Mouse (Mus musculus) myocyte (in vitro differentiated cells): ENCODE results near the gene Thap4.

Experiments used
- CEBPB ChIP-seq: IDR thresholded peaks from 2 replicates; pipeline ENCODE4 v1.6.1; 2011; ENCODE audit warnings: mild to moderate bottlenecking, moderate library complexity; ENCODE audit not compliant: poor library complexity, insufficient read depth, severe bottlenecking
- E2F4 ChIP-seq: IDR thresholded peaks from one replicate; pipeline ENCODE4 v1.6.1; 2011; ENCODE audit warnings: mild to moderate bottlenecking, control low read depth, moderate library complexity; ENCODE audit not compliant: insufficient read depth
- MAX ChIP-seq: IDR thresholded peaks from one replicate; pipeline ENCODE4 v1.6.1; 2011; ENCODE audit warnings: low read depth, mild to moderate bottlenecking, control low read depth
- MYOD1 ChIP-seq, 3 experiments: IDR thresholded peaks; one replicate each; pipeline ENCODE4 v1.6.1; 2011; ENCODE audit warnings: control low read depth in 2 of 3, low read depth in 2 of 3, mild to moderate bottlenecking in 2 of 3, moderate library complexity in 1 of 3; ENCODE audit not compliant: insufficient read length in 2 of 3, control insufficient read depth in 1 of 3
- MYOG ChIP-seq, 3 experiments: IDR thresholded peaks; one replicate each; pipeline ENCODE4 v1.6.1; 2011; ENCODE audit warnings: control low read depth in 2 of 3, low read depth in 2 of 3, mild to moderate bottlenecking in 2 of 3; ENCODE audit not compliant: insufficient read length in 2 of 3, control insufficient read depth in 1 of 3, insufficient read depth in 1 of 3
- POLR2A ChIP-seq: IDR thresholded peaks from one replicate; pipeline ENCODE4 v1.6.1; 2011; ENCODE audit warnings: low read depth, mild to moderate bottlenecking, control low read depth, moderate library complexity; ENCODE audit not compliant: insufficient read length
- REST ChIP-seq: IDR thresholded peaks from one replicate; pipeline ENCODE4 v1.6.1; 2011; ENCODE audit warnings: mild to moderate bottlenecking, control low read depth, moderate library complexity; ENCODE audit not compliant: insufficient read depth, insufficient read length
- SRF ChIP-seq: IDR thresholded peaks from one replicate; pipeline ENCODE4 v1.6.1; 2011; ENCODE audit warnings: low read depth; ENCODE audit not compliant: control insufficient read depth, insufficient read length
- TCF12 ChIP-seq: IDR thresholded peaks from one replicate; pipeline ENCODE4 v1.6.1; 2011; ENCODE audit warnings: mild to moderate bottlenecking, control low read depth; ENCODE audit not compliant: poor library complexity, insufficient read depth, severe bottlenecking
- USF1 ChIP-seq: IDR thresholded peaks from one replicate; pipeline ENCODE4 v1.6.1; 2011; ENCODE audit warnings: low read depth, mild to moderate bottlenecking, control low read depth, moderate library complexity

DNA sequence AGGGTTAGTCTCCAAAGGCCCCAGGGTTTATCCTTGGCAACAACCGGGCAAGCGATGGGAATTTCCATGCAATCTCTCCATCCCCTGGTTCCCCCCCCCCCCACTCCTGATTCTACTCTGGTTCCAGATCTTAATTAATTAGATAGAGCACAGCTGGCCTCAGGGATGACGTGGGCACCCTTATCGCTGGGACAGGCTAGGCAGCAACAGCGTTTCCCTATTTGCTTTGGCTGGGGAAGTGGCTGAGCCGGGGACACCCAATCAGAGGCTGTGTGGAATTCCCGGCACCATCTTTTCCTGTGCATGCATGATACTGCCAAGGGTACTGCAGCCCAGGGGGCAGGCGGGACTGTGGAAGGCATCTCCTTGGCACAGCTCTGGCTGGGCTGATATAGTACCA is 66.5 kb downstream of the Thap4 start:
- no peak for TF ChIP-seq CEBPB
- TF ChIP-seq POLR2A: no peak
- TF ChIP-seq USF1: no peak
- TF ChIP-seq MYOD1 (IDR thresholded peaks at IDR 0.05; ENCODE audit: control insufficient read depth in 1 of 3, insufficient read length in 2 of 3, low read depth in 2 of 3): no peak
- TF ChIP-seq REST: no peak
- TF ChIP-seq MAX: no peak
- no peak for TF ChIP-seq TCF12
- no peak for TF ChIP-seq SRF
- no peak for TF ChIP-seq MYOG (IDR thresholded peaks at IDR 0.05; ENCODE audit: control insufficient read depth in 1 of 3, insufficient read depth in 1 of 3, insufficient read length in 2 of 3, low read depth in 2 of 3)
- TF ChIP-seq E2F4: no peak
